Mouse (Mus musculus) left cerebral cortex, adult 9 months (tissue): ENCODE results near the gene Tmem164.

Experiments used
- DNase-seq, 2 experiments: peaks; one replicate each; pipeline ENCODE4 v3.0.0; 2022; ENCODE audit warnings: low spot score in 2 of 2

Gene Tmem164

DNA sequence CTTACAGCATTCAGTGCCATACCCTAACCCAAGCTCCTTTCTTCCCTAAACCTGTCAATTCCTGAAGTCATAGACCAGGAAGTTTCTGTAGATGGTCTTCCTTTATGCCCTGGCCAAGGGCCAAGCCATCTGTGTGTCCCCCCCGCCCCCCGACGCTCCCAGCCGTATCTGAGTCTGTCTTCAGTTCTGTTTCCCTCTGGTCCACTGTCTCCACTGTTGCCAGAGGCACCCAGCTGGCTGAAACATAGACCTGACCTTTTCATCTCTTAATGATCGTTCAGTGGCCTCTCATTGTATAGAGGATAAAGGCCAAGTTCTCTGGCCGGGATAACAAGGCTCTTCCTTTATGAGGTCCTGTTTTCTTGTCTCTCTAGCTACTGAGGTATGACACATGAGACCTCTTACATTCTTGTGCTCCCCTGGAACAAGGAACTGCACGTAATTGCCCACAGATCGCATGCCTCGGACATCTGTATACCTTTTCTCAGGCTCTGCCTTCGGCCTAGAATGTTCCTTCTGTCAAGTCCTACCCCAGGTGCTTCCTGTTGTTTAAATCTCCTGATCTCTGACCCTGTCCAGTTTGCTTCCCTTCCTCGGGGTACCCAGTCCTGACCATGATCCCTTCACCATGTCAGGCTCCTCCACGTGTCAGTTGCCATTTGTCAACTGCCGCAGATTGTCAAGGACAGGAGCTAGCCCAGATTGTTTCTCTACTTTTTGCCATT is 147.1 kb downstream of the Tmem164 start:
- DNase-seq: no peak

DNA sequence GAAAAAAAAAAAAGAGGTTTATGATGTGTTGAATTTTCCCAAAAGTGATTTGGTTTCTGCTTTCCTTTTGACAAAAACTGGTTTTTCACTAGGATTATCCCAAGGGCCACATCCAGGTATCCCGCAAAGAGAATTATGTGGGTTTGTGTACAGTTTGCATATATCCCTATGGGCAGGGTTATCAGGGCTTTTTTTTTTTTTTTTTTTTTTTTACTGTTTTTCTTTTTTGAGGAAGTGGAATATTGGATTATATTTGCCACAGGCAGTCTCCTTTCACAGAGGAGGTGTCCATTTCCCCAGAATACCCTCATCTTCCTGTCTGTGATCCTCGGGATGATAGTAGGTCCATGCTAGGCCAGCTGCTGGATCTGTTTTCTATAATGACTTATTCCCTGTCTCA is 148.1 kb downstream of the Tmem164 start:
- DNase-seq: no peak

DNA sequence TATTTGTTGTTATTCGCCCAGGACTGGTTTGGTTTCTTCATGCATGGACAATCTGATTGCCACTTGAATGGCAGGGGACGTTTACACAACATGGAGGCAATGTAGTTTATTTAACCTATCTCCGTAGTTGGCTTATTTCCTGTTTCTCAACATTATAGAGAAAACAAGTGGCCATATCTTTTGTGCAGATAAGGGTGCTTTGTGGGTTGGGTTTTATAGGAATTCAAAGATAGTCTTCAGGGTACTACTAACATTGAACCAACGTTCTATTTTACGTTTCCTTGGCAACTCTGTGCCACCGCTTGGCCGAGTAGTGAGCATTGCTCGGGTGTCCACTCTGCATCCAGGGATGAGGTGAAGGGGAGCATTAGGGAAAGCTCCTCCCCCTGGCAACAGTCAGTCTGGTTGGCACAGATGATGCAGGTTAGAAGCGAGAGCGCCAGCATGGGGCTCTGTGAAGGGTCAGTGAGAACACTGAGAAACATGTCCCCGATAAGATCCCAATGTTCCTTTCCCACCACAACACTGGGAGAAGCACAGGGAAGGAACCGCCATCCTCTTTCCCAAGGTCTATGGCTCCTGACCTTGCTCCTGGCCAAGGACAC is 148.8 kb downstream of the Tmem164 start:
- DNase-seq: no peak

DNA sequence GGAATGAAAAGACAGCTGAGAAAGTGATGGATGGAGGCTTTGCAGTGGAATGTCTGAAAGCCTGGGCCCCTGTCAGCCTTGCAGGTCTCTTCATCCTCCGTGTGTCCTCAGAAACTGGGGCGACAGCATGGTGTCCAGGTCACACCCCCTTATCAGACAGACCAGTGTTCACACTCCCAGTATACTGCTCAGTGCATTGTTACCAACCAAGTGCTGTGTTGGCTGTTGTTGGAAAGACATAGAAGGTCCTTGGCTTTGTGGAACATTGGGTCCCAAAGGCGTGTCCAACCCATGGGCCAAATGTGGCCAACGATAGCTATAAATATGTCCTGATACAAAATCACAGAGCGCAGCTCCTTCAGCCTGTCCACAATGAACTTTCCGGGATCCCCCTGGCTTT is 149.4 kb downstream of the Tmem164 start:
- no peak for DNase-seq

DNA sequence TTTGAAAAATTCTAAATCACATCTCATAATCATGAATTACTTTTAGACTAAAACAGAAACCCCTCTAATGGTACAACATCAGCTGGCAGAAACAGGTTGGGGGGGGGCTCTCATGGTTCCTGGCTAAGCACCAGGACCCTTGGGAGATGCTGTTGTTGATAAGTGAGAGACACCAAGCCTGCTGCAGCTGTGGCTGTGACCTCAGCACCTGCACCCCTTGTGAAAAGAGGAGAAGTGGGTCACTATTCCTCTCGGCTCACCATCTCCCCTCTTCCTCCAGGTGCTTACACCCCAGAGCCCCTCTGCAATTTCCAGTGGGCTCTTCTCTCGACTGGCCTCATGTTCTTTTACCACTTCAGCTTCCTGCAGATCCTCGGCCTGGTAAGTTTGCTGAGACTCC is 151.0 kb downstream of the Tmem164 start:
- no peak for DNase-seq

DNA sequence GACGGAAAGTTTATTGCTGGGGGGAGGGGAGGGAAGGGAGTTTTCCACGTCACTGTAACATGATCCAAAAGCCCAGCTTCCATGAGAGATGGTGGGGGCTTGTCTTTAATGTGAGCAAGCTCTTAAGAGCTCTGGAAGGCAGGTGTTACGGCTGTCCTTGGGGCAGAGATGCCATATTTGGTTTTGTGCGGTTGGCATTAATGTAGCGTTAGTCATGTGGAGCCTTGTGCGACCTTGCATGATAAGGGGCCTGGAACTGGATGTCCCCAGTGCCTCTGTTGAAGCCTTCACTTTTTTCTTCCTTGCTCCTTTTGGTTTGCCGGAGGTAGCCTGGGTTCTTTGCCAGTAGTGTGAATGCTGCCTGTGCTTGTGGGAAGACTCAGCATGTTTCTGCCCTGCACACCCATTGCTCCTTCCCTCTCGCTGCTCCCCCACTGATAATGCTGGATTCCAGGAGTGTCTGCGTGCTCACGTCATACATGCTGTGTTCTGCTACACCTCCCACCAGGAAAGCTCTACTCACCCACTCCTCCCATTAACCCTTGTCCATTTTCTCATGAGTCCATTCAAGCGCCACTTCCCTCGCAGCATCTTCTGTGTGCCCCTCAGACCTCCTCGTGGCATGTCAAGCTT is 152.1 kb downstream of the Tmem164 start:
- DNase-seq: no peak

DNA sequence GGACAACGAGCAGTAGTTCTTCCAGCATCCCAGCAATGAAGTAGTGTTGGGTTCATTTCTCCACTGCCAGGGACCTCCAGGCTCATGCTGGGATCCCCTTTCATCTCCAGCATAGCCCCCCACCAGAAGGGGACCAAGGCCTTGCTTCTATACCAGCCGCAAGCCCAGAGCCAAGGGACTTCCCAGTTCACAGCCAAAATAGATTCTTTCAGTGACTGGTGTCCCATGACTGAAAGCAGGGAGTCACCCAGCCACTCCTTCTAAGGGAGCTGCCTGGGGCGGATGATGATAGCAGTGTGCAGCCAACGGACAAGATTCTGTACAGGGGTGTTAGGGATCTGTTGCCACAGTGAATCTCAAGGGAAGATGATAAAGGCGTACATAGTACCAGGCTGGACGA is 153.6 kb downstream of the Tmem164 start:
- no peak for DNase-seq

DNA sequence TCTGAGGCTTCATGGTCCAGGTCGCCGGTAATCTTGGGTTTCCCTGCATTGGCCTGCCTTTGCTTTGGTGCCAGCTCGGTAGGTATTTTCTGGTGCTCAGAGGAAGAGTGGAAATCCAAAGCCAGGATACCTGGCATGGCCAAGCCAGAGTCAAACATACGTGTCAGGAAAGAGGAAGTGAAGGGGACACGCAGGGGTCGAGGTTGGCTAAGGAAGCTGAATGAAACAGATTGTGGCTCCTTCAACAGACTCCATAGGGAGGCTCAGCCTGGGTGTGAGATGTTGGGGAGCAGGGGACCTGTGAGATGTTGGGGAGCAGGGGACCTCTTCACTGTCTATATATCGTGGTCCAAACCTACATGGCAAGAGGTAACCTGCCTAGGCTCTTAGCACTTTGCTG is 155.2 kb downstream of the Tmem164 start:
- DNase-seq: no peak

DNA sequence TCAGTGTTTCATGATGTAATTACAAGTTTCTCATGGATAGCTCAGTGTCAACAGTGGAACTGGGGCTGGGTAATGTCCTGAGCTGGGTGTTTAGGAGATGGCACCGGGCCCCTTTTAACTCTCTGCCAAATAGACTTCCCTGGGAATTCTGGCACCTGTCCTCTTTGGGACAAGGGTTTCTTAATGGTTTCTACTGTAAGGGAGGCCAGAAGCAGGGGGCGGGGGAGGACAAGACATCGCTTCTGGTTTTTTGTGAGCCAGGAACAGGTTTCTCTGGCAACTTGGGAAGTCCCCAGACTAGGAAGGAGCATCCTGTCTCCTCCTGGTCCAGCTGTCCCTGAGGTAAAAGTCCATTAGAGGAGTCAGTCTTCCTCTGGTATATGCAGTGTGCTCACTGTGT is 156.1 kb downstream of the Tmem164 start:
- DNase-seq: no peak

DNA sequence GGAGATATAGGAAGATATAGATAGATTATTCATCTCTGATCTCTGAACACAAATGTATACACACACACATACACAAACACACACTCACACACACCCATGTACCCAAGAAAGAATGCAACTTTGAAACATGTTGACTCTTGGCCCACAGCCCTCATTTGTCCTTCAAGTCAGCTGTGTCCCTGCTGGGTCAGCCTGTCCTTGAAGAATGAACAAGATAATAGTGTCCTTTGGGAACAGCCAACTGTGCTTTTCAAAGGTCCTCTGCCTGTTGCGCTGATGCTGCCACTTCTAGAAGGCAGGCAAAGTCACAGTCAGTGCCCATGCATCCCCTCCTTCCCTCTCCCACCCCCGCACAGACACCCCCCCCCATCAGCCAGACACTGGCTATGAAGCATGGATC is 157.6 kb downstream of the Tmem164 start:
- DNase-seq: no peak

DNA sequence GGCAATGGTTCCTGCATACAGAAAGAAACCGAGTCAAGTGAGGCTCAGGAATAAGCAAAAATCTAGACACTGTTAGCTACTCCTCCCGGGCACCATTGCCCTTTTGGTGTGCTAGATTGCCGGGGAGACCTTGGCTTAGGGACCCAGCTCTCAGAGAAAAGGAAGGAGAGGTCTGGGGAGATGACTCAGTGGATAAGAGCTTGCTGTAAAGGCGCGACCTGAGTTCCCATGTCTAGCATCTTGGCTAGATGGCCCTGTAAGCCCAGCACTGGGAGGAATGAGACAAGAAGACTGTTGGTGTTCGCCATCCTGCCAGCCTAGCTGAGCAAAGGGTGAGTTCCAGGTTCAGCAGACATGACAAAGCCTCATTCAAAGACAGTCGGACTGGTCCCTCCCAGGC is 158.2 kb downstream of the Tmem164 start:
- no peak for DNase-seq

DNA sequence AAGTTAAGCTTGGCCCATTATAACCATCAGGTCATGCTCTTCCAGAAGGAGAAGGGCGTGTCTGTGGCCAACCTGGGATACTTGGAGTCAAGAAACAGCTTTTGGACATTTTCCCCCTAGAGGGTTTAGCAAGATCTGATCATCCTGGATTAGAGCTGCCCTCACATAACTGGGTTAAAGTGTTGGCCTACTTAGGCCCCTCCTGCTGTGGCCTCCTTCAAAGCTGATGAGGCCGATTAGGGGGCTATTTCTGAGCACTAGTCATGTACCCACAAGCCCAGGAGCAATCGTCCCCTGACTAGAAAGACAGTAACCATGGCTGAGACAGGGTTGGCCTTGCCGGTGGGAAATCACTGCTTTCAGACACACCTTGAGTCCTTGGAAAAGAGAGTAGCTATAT is 160.7 kb downstream of the Tmem164 start:
- DNase-seq: no peak

DNA sequence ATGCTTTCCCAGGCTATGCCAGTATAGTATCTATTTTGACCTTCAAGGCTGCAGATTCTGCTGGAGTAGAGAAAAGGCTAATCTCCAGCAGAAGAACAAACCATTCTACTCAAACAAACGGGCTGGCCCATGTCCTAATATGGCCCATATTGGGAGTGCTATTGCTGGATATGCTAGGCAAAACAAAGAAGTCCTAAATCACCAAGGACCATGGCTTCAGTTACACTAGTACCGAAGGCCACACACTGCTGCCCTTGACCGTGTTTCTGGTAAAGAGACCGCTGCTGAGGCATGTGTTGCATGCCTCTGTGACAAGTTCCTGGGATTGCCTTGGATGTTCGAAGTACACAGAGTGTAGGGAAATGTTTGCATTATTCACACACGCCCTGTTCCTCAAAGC is 165.1 kb downstream of the Tmem164 start:
- no peak for DNase-seq

DNA sequence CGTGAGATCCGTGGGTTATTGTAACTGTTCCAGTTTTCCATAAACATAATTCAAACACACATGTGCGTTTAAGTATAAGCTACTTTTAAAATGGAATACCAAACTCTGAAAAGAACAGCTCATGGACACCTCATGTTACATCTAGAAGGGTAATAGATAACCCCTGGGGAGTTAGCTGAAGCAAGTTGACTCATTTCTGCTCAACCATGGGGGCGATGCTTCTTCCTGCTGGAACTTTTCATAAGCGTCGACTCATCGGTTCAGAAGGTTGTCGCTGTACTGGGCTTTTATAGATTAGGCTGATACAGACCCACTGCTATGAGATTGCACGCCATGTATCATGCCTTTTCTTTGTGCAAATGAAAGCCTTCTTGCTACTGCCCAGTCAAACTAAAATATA is 166.8 kb downstream of the Tmem164 start:
- DNase-seq: no peak

DNA sequence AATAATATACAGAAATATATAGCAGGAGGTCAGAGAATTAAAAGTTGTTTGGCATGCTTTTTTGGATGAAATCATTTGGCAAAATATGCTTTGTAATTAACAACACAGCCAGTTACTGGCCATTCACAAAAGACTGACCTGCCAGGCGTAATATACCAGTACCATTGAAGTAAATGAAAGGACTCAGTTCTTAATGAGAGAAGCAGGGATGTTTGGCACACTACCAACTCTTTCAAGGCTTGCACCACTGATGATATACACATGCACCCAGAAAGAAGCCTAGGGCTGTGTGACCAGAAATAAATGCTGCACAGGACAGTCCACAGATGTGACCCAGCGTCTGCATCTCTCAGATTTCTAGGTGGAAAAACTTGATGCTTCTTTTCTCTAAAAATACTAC is 188.6 kb downstream of the Tmem164 start:
- no peak for DNase-seq

DNA sequence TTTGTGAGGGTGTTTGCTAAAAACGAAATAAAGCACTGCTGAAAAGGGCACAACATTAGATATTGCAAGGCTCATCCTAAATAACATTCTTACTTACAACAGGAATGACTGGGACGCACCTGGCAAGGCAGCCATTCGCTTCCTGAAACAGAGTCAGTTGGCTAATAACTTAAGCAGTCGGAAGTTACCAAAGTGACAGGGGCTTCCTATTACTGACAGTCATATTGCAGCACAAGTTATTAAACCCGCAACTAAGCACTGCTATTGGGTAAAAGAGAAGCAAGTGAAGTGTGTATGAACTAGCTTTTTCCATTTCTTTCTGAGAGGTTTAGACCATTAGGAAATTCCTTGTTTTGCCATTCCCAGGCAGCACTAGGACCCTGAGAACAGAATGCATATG is 201.0 kb downstream of the Tmem164 start:
- DNase-seq: no peak

DNA sequence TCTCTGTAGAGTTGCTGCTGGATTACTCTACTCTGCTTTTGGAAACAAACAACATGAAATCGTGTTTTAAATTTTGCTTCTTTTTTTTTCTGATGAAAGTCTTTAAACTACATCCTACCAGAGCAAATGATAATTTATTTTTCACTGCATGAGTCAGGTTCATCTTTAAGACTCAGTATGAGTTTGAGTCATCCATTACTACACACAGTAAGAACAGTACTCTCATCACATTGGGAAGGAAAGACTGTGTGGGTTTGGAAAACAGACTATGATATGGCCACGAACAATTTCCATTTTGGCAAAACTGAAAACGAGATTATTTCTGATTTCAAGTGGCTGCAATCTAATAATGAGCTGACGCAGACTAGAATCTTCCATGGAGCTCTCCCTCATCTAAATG is 202.4 kb downstream of the Tmem164 start:
- no peak for DNase-seq

DNA sequence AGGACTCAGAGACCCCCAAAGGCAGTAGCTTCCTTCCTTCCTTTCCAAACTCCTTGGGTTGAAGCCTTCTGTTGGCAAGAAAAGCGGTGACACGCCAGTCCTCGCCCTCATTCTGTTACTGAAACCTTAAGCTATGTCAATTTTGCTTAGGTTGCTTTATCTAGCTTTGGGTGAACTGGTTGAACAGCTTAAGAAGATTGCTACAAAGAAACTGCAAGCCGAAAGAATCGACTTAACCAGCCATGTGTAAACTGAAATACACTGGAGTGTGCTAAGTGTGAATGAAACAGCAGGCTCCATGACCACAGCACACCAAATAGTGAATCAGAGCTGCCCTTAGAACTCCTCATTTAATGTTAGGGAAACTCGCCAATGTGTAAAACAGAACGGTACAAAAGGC is 204.8 kb downstream of the Tmem164 start:
- no peak for DNase-seq
